Mouse (Mus musculus): Measurements from ENCODE around the gene Rcn1. TPM values are rescaled to one million over a fixed set of nuclear protein-coding genes. Genes with fewer than 3 reads are reported as not detected.

The Rcn1 gene
- 100 to 1,000 TPM in 1 of 2 experiments, 10 to 100 TPM in 1; 30.5 to 203 TPM for total RNA-seq (2021)
- long read RNA-seq, experiment 1, transcript Rcn1-201 (6 exons, 2,720 nt), result major isoform, 44 of 45 reads
- long read RNA-seq, experiment 1, partial matches to known transcripts, result 0 of 45 reads
- long read RNA-seq, experiment 1, other reads (novel, unspliced or antisense), result 1 of 45 reads
- long read RNA-seq, experiment 2, transcript Rcn1-201 (6 exons, 2,720 nt), result major isoform, 795 of 816 reads
- long read RNA-seq, experiment 2, partial matches to known transcripts, result 14 of 816 reads
- long read RNA-seq, experiment 2, other reads (novel, unspliced or antisense), result 6 of 816 reads

DNA sequence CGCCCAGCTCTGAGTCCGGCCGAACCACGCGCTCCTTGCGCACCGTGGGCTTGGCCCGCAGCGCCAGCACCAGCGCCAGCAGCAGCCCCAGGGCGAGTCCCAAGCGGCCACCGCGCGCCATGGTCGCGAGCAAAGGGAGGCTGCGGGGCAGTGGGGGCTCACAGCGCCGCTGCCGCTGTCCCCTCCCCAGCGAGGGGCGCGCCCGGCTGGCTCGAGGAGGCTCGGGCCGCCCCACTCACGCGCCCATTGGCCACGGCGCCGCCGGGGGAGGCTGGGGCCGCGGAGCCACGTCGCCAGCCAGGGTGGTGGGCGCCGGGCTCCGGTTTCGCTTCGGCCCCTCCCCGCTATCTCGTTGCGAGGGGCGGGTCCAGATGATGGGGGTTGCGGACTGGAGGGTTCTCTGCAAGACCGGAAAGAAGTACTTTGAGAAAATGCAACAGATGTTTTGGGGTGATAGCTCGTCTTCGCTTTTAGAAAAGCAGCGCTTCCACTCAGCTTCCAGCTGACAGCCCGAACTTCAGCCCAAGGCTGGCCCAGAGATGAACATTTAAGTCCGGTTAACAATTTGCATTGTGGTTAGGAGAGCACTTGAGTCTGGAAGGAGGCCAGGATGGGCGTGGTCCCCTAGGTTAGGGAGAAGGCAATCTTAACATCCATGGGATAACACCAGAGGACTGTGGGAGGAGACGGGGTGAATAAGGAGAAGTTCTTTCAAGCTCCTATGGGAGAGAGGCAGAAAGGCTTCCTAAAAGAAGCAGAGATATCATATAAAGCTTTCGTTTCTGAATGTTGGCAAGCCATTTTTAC lies at the start of gene Rcn1:
TSS of gene Rcn1 (minus strand) at position 235 of the 807 bp plus-strand sequence.
- DNase-seq (ENCODE audit: low spot score in 2 of 2), result peak; percentile 66 to 70

DNA sequence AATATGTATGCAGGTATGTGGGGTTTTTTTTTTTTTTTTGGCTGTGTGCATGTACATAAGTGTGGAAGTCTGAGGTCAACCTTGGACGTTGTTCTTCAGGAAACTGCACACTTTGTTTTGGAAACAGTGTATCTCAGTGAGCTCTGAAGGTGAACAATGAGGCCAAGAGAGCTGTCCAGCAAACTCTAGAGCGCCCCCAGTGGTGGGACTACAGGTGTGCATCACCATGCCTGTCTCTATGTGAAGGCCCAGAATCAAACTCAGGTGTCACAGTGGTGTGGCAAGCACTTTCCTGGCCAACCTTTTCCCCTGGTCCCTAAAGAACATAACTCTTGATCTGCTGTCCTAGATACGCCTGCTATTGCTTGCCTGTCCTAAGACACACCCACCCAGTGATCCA lies 45.0 kb upstream of the Rcn1 start:
- peak in 1 of 2 experiments; percentile 20 for DNase-seq (ENCODE audit: low spot score in 2 of 2)

DNA sequence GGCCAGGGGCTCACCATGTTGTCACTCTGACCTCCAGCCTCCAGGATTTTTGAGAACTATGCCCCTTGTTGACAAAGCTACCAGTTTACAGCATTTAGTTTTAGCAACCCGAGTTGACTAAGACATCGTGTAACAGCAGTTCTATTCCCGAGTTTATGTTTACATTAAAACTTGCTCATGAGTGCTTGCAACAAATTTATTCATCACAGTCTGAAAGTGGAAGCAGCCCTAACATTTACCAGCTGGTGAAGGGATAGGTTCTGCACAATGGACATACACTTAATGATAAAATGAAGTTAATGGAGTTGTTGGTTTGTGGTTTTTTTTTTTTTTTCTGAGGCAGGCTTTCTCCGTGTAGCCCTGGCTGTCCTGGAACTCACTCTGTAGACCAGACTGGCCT lies 39.9 kb upstream of the Rcn1 start:
- no peak for DNase-seq (ENCODE audit: low spot score in 2 of 2)

DNA sequence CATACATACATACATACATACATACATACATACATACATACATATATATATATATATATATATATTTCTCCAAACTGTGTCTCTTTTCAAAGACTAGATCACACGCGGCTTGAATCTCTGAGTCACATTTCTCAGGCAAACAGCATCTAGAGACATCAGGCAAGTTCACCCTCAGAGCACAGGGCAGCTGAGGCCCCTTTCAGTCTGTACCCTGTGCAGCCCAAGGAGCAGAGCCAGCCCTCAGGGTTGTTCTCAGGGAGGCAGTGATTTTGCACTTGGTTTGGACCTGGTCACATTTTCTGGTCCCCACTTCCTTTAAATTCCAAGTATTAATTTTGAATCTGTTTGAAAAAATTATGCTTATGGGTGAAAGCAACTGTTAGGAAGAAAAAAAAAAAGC lies 39.4 kb upstream of the Rcn1 start:
- no peak for DNase-seq (ENCODE audit: low spot score in 2 of 2)

DNA sequence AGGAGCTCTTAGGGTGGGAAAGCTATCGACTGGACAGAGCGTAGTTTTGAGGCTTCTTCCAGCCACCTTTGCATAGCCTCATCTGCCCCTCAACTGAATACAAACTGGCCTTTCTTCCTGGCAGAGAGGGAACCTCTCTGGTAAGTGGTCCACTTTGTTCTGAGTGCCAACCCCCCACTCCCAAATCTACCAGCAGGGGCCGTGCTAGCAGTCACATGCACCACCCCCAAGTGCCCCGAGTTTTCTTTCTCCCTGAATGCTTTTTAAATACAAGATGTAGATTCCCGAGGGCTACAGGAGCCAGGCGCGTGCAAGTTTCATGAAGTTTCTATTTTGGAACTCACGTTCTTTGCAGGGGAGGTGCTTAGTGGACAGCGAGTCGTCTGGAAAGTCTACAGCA lies 33.8 kb upstream of the Rcn1 start:
- DNase-seq (ENCODE audit: low spot score in 2 of 2), result no peak

DNA sequence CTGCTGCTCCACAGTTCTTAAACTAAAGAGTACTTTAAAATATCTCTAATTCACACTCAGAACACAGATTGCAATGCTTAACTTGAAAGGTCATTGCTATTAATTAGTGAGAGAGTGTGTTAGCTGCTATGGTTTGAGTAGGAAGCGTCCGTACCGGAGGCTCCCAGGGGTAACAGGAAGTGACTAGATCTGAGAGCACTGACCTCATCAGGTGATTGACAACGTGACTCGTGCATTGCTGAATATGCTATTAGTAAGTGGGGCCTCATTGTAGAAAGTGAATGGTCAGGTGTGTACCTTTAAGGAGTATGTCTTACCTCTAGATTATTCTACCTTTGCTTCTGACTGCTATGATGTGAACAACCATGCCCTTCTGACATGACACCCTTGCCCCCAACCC lies 31.3 kb upstream of the Rcn1 start:
- no peak for DNase-seq (ENCODE audit: low spot score in 2 of 2)

DNA sequence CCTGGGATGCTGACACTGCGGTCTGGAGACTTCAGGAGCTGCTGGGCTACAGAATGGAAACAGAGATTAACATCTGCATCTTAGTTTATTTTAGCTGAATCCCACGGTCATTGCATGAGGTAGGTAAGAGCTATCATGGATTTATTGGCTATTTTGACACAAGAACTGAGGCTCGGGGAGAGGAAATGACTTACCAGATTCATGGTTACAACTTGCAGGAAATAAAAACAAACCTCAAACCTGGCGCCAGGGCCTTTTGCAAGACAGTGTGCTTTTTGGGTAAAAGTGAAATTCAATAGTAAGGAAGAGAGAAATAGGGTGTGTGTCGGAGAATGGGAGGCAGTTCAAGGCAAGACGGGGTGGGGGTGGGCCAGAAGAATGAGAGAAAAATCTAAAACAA lies 30.8 kb upstream of the Rcn1 start:
- no peak for DNase-seq (ENCODE audit: low spot score in 2 of 2)

DNA sequence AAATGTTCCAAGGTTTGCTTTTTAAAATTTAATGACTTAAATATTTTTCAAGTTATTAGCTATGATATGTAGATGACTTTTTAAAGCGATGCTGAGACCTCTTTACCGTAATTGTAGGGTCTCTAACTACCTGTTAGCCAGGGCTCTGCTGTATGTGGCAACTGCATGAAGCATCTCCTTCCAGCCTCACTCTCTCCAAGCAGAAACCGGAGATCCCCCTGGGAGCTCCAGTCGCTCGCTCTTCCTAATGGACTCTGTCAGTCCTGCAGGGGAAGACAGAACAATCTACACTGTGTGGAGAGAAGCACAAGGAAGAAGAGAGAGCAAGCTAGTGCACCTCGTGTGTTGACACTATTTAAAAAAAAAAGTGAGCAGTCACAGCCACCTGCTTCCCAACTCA lies 29.3 kb upstream of the Rcn1 start:
- no peak for DNase-seq (ENCODE audit: low spot score in 2 of 2)

DNA sequence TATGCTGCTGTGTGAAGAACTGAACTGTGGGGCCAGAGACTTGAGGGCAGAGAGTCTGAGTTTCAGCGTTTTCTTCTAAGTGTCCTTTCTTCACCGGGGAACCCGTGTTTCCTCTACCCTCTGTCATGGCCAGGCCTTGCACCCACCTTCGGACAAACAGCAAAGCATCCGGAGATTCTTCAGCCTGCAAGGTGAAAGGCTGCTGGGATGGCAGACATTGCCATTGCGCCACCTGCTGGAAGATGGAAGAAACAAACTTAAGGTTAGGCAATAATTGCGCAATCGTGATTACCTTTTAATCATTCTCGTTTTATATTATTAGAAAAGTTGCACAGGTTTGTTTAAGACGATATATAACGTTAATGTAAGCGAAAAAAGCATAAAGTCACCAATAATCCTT lies 28.9 kb upstream of the Rcn1 start:
- DNase-seq (ENCODE audit: low spot score in 2 of 2), result peak; percentile 63 to 67

DNA sequence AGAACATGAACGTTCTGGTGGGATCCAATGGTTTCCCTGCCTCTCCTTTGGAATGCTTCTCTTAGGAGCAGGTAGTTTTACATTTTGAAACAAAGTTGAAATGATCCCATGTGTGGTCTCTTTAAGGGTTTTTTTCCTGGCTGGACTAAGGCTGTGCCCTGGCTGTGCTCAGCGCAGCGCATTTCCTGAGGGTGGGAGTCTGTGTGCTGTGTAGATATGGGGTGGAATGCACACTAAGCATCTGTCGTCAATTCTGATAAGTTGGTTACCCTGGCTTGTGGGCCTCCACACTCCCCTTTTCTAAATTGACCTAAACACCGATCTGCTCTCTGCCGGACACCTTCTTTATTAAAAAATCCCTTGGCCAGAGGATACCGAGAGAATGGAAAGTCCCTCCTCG lies 28.3 kb upstream of the Rcn1 start:
- no peak for DNase-seq (ENCODE audit: low spot score in 2 of 2)

DNA sequence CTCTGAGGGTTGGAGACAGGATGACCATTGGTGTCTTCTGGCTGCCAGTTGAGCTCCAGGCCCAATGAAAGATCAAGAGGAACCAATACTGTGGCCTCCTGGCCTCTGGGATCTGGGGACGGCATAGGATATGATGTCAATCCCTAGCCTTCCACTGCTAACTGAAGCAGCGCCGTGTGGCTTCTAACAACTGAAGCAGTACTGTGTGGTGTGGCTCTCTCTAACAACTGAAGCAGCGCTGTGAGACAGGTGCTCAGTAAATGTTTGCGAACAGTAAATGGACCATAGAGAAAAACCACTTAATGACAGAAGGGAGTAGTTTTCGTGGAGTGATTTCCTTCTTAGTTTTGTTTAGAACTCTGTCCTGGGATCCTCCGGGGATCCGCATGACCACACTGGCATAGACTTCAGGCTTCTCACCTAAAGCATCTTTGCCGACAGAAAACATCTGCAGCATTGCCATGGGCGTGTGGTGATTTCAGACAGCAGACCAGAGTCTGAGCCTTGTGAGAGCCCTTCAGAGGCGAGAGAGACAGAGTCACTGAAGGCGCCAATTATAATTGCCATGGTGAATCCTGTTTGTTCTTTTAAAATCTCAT lies 19.6 kb upstream of the Rcn1 start:
- DNase-seq (ENCODE audit: low spot score in 2 of 2), result no peak

DNA sequence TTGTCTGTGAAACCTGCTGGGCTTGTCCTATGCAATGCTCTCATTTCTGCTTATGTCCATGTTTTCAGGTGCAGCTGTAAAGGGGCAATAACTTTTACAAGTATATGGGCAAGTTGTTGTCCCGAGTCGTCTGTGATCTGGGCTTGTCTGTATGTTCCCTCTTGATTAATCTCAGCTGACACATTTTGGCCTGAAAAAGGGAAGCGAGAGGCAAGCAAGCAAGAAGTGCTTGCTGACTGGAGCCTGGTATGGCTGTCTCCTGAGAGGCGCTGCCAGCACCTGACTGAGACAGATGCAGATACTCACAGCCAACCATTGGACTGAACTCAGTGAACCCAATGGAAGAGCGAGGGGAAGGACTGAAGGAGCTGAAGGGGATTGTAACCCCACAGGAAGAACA lies 18.5 kb upstream of the Rcn1 start:
- DNase-seq (ENCODE audit: low spot score in 2 of 2), result no peak

DNA sequence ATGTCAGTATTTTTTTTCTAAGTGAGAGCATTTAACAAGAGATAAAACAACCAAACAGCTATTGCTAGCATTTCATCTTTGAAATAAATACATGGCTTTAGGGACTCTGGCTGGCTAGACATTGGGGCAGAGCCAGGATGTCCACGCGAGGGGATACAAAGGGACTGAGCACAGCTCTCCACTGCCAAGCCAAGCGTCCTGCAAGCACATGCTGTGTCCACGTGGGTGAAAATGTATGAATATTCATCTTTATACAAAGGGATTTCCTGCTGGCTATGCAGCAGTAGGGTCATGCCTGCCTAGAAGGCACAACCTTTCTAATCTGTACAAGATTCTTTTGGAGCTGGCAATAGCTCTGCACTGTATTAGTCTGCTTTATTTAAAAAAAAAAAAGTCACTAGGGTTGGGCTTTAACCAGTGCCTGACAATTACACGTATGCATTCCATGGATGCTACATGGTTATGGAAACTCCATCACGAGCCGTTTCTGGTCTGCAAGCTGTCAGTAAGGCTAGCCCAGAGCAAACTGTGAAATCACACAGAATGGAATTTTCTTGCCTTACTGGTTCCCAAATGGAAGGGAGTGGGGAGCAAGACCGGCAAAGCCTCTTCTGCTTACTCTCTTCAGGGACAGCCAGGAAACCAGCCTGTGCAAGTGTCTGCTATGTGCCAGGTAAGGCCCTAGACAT lies 17.7 kb upstream of the Rcn1 start:
- DNase-seq (ENCODE audit: low spot score in 2 of 2), result no peak

DNA sequence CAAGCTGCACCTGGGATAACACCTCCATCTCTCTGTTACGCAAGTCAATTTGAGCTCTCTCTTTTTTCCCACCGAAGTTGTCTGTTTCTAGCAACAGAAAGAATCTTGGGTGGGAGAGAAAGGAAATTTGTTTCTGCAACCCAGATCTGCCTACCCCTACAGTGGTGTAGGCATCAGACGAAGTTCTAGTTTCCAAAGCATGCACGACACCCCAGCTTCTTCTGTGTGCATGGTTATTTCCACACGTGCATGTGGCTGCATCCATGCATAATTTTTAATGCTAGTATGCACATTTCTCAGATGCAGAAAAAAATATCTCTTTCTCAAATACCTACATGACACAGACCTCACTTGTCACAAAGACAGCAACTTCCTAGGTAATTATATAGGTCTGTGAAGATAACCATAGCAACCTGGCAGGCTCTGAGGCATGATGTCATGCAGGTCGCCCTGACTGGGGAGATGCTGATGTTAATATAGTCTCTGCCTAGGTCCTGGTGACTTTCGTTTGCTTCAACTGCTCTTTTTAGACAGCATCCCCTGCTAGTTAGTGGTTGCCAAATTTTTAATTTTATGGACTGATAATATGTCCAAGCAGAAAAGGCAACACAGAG lies 17.0 kb upstream of the Rcn1 start:
- DNase-seq (ENCODE audit: low spot score in 2 of 2), result no peak

DNA sequence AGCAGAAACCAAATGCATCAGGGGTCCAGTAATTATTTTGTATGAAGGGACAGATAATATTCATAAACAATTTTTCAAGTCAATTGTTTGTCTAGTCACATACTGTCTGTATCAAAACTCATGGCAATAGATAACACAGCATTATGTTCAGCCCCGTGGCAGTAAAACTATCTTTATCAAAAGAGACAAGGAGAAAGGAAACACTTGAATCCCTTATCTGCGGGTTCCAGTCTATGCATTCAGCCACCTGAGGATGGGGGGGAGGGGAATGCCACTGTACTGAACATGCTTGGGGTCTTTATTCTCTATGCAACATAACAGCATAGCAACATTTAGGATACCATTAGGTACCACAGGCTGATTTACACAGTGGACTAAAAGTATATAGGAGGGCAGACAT lies 15.2 kb upstream of the Rcn1 start:
- DNase-seq (ENCODE audit: low spot score in 2 of 2), result no peak

DNA sequence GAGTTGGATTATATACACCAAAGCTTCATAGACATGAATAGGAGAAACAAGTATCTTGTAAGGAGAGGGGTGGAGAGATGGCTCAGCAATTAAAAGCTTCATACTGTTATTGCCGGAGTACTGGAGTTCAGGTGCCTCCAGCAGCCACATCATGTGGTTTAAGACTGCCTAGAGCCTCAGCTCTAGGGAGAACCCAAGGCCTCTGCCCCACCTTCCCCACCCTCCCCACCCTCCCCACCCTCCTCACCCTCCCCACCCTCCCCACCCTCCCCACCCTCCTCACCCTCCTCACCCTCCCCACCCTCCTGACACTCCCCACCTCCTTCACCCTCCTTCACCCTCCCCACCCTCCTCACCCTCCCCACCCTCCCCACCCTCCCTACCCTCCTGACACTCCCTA lies 10.1 kb upstream of the Rcn1 start:
- DNase-seq (ENCODE audit: low spot score in 2 of 2), result no peak

DNA sequence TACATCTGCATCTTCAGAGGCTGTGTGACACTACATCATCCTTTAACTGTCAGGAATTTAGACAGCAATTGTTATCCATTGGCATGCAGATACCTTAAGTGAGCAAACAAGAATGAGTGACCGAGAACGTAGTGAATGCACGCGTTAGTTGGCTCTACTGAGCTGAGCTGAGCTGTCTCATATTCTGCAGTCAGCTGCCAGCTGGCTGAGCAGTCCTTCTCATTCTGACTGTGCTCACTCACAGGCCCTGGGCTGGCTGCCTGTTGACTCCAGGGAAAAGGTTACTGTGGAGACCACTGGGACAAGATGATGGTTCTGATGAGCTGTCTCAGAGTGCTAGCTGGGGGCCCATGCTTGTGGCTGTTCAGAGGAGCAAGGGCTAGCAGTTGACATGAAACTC lies 9.4 kb upstream of the Rcn1 start:
- no peak for DNase-seq (ENCODE audit: low spot score in 2 of 2)

DNA sequence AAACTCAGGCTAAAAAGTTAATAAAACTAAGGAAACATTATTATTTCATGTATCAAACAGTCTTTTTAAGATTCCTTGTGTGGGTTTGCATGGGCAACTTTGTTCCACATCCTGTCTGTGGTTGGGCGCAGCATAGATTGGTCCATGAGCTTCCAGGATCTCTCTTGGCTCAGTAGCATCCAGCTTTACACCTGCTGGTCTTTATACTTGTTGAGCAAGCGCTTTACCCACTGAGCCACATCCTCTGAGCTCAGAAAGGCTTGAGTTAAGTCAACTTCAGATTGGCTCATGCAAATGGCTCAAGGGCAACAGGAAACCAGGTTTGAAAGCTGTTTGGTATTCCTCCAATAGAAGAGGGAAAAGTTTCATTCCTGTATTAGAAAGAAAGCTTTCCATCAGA lies 3.1 kb upstream of the Rcn1 start:
- DNase-seq (ENCODE audit: low spot score in 2 of 2), result no peak

DNA sequence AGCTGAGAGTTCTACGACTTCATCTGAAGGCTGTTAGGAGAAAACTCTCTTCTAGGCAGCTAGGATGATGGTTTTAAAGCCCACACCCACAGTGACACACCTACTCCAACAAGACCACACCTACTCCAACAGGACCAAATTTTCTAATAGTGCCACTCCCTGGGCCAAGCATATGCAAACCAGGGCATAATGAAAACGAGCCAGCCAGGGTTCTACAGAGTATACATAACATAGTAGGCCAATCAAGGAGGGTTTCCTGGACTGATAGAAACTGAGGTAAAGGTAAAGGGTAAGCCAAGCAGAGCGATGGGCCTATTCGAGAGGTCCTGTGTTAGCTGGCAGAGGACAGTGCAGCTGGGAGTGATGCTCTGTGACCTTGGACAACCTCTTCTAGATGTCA lies 1.4 kb upstream of the Rcn1 start:
- DNase-seq (ENCODE audit: low spot score in 2 of 2), result no peak

DNA sequence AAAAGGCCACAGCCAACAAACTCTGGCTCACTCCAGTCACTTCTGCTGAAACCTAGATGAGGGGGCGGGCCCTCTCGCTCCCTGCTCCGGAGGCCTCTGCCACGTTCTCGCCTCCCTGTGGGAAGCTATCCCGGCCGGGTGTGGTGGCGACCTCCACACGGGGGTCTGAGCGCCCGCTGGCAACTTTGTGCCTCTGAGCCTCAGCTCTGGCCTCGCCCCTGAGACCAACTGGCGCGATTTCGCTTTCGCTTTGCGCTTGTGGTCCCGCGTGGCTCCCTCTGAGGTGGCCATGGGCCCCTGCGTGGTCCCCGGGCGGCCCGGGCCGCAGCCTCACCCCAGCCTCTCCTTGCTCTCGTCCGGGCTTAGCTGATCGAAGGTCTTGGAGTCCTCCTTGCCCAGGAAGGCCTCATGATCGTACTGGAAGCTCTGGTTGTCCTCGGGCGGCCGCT lies 459 bp downstream of the Rcn1 start:
- peak in 1 of 2 experiments; percentile 48 for DNase-seq (ENCODE audit: low spot score in 2 of 2)

Data from adrenal gland, adult 18-20 months (tissue).